Mouse (Mus musculus): ENCODE results near the gene Hist1h2ao. TPM values are rescaled to one million over a fixed set of nuclear protein-coding genes. Genes with fewer than 3 reads are reported as not detected.
"Not testable (repeated sequence)": the region's sequence is repeated elsewhere in the genome, so short reads cannot be mapped to it uniquely, and the experiment has no call there.

The Hist1h2ao gene
- polyA plus RNA-seq (2014; fragmentation: Nextera tagmentation; extraction: Ambion mirVana): not detected in 2 replicates

- DNase-seq (ENCODE audit: low spot score); H3K4me1 ChIP-seq (ENCODE audit: control insufficient read depth, insufficient read depth, low read length); H3K4me2 ChIP-seq (ENCODE audit: low read depth, low read length); H3K27me3 ChIP-seq (replicated peaks; ENCODE audit: control insufficient read depth, insufficient read depth, low read length); H3K27ac ChIP-seq (replicated peaks; ENCODE audit: low read depth, low read length); H3K9me3 ChIP-seq (ENCODE audit: control insufficient read depth, low read length); H3K9ac ChIP-seq (ENCODE audit: low read depth, low read length); H3K4me3 ChIP-seq (ENCODE audit: low read depth, low read length); H3K36me3 ChIP-seq (ENCODE audit: control insufficient read depth, insufficient read depth, low read length): not testable (repeated sequence)
- WGBS: no CpG with 5 or more reads among the region's 23 CpGs
- ATAC-seq (ENCODE audit: low read depth): peak; percentile 96
Measured at GRCm38 (mm10) chr13:21810073-21810472, at the start of gene Hist1h2ao, which contains the start of gene Hist1h2bq. Hist1h2ao (plus strand) TSS chr13:21810465. Hist1h2bq (minus strand) TSS chr13:21810197.

- no peaks in the 10 kb centered on the region for H3K9me3 ChIP-seq (ENCODE audit: control insufficient read depth, low read length)
- WGBS: 4% methylated on average over 31 of the region's 33 CpGs
Measured at GRCm38 (mm10) chr13:21778814-21779766, 31.2 kb upstream of the Hist1h2ao start.

DNA sequence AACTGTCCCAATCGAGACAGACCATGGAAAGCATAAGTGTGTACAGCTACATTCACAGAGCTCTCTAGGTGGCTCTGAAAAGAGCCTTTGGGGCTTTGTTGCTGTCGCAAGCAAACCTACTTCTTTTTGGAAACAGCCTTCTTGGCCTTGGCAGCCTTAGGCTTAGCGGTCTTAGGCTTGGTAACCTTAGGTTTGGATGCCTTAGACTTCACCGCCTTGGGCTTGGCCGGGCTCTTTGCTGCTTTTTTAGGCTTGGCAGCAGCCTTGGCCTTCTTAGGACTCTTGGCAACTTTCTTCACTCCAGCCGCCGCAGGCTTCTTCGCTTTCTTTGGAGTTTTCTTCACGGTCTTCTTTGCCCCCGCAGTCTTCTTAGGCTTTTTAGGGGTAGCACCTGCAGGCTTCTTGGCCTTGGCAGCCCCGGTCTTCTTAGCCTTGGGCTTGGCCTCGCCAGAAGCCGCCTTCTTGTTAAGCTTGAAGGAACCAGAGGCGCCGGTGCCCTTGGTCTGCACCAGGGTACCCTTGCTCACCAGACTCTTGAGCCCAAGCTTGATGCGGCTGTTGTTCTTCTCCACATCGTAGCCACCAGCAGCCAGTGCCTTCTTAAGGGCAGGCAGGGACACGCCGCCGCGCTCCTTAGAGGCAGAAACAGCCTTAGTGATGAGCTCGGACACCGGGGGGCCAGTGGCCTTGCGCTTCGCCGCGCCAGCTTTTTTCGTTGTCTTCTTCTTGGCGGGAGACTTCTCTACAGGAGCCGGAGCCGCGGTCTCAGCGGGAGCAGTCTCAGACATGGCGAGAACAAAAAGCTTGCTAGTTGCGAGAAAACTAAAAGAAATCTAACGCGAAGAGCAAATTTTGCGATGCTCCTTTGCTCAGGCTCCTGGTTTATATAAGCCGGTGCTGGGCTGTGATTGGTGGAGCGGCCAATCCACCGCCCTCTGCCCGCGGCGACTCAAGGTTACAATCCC is 30.2 kb upstream of the Hist1h2ao start, which contains the start of gene Hist1h1b:
TSS of gene Hist1h1b (minus strand) at position 859 of the 965 bp plus-strand sequence.
- Histone ChIP-seq H3K9ac (ENCODE audit: low read depth, low read length) (peak within 1 kb of the TSS; percentile 87), H3K27me3 (replicated peaks; ENCODE audit: control insufficient read depth, insufficient read depth, low read length) (no peaks in the 10 kb centered on the region), H3K4me2 (ENCODE audit: low read depth, low read length) (peak within 1 kb of the TSS; percentile 91), H3K36me3 (ENCODE audit: control insufficient read depth, insufficient read depth, low read length) (no peaks in the 10 kb centered on the region), H3K9me3 (ENCODE audit: control insufficient read depth, low read length) (no peaks in the 10 kb centered on the region), H3K4me1 (ENCODE audit: control insufficient read depth, insufficient read depth, low read length) (peaks cover 27% of the 10 kb centered on the region), H3K4me3 (ENCODE audit: low read depth, low read length) (peak within 1 kb of the TSS; percentile 58), H3K27ac (replicated peaks; ENCODE audit: low read depth, low read length) (peak within 1 kb of the TSS; percentile 97)
- peak; percentile 92 for DNase-seq (ENCODE audit: low spot score)
- under 1% methylated on average over 44 of the region's 44 CpGs for WGBS
- peak; percentile 48 for ATAC-seq (ENCODE audit: low read depth)

More at GRCm38 (mm10) chr13:21778814-21779766, 31.2 kb upstream of the Hist1h2ao start:
- Histone ChIP-seq H3K4me3 (ENCODE audit: low read depth, low read length) (peak overlapping the region; percentile 58), H3K4me2 (ENCODE audit: low read depth, low read length) (peak overlapping the region; percentile 91), H3K9ac (ENCODE audit: low read depth, low read length) (peak overlapping the region; percentile 87), H3K27me3 (replicated peaks; ENCODE audit: control insufficient read depth, insufficient read depth, low read length) (no peaks in the 10 kb centered on the region), H3K27ac (replicated peaks; ENCODE audit: low read depth, low read length) (peak overlapping the region; percentile 97), H3K4me1 (ENCODE audit: control insufficient read depth, insufficient read depth, low read length) (peaks cover 22% of the 10 kb centered on the region), H3K36me3 (ENCODE audit: control insufficient read depth, insufficient read depth, low read length) (no peaks in the 10 kb centered on the region)
- ATAC-seq (ENCODE audit: low read depth) (peak; percentile 91), DNase-seq (ENCODE audit: low spot score) (peak; percentile 98)

DNA sequence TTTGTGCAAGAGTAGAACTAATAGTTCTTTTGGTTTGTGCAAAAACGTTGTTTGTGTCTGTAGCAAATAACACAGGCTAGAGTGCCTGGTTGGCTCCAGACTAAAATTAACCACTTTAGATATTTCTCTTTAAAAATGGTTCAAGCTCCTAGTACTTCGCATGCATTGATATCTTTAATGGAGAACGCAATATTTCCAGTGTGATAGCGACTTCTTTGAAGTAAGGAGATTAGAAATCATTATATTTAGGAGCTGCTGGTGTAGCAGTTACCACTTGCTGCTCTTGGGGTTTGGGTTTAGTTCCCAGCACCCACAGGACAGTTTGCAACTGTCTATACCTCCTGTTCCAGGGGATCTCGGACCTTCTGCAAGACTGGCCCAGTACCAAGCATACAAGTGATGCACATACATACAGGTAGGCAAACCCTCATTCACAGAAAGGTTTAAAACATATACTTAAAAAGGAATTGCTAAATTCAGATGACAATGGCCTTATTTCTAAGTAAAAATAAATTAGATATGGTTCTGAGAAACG is 29.2 kb upstream of the Hist1h2ao start:
- Histone ChIP-seq H3K9ac (ENCODE audit: low read depth, low read length) (peak overlapping the region; percentile 87), H3K27ac (replicated peaks; ENCODE audit: low read depth, low read length) (peak overlapping the region; percentile 97), H3K4me2 (ENCODE audit: low read depth, low read length) (peak overlapping the region; percentile 91), H3K36me3 (ENCODE audit: control insufficient read depth, insufficient read depth, low read length) (no peaks in the 10 kb centered on the region), H3K4me3 (ENCODE audit: low read depth, low read length) (peak overlapping the region; percentile 58), H3K27me3 (replicated peaks; ENCODE audit: control insufficient read depth, insufficient read depth, low read length) (no peaks in the 10 kb centered on the region), H3K9me3 (ENCODE audit: control insufficient read depth, low read length) (no peaks in the 10 kb centered on the region), H3K4me1 (ENCODE audit: control insufficient read depth, insufficient read depth, low read length) (peaks cover 31% of the 10 kb centered on the region)
- 41% methylated on average over 6 of the region's 6 CpGs for WGBS
- no peak for ATAC-seq (ENCODE audit: low read depth)
- DNase-seq (ENCODE audit: low spot score): no peak

GRCm38 (mm10) chr13:21781639-21782038 is 28.6 kb upstream of the Hist1h2ao start:
- Histone ChIP-seq H3K27ac (replicated peaks; ENCODE audit: low read depth, low read length) (peak overlapping the region; percentile 97; the same call in 1 of the 2 replicates), H3K4me3 (ENCODE audit: low read depth, low read length) (no peak overlapping the region), H3K36me3 (ENCODE audit: control insufficient read depth, insufficient read depth, low read length) (no peaks in the 10 kb centered on the region), H3K4me2 (ENCODE audit: low read depth, low read length) (peak overlapping the region; percentile 7; the same call in 1 of the 2 replicates), H3K9ac (ENCODE audit: low read depth, low read length) (no peak overlapping the region), H3K27me3 (replicated peaks; ENCODE audit: control insufficient read depth, insufficient read depth, low read length) (no peaks in the 10 kb centered on the region), H3K4me1 (ENCODE audit: control insufficient read depth, insufficient read depth, low read length) (peaks cover 34% of the 10 kb centered on the region), H3K9me3 (ENCODE audit: control insufficient read depth, low read length) (no peaks in the 10 kb centered on the region)
- 87% methylated on average over 1 of the region's 1 CpGs for WGBS
- DNase-seq (ENCODE audit: low spot score): no peak
- no peak for ATAC-seq (ENCODE audit: low read depth)

DNA sequence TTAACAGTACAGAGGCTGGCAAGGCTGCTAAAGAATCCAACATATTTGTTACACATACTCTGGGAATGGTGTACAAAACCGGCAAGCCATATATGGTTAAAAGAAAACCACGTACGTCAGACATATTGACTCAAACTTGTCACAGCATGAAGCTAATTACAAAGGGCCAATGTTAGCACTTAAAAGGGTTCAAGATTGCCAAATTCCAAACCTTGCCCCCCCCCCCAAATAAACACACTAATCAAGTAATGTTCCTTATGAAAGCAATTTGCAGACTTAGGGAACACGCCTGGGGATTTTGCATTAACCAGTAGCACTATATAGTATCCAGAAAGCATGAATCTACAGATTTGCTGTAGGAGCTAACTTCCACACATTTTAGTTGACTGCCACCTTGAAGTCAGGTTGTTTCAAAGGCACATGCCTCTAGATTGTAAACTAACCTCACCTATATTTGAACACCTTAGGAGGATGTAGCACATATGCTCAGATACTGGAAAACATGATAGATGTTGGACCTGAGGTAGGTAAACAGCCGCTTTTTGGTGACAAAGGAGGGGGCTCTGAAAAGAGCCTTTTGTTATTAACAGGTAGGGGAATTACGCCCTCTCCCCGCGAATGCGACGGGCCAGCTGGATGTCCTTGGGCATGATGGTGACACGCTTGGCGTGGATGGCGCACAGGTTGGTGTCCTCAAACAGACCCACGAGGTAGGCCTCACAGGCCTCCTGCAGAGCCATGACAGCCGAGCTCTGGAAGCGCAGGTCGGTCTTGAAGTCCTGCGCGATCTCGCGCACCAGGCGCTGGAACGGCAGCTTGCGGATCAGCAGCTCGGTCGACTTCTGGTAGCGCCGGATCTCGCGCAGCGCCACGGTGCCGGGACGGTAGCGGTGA is 27.7 kb upstream of the Hist1h2ao start:
- ATAC-seq (ENCODE audit: low read depth); H3K36me3 ChIP-seq (ENCODE audit: control insufficient read depth, insufficient read depth, low read length); H3K9me3 ChIP-seq (ENCODE audit: control insufficient read depth, low read length); H3K27me3 ChIP-seq (replicated peaks; ENCODE audit: control insufficient read depth, insufficient read depth, low read length): not testable (repeated sequence)
- H3K4me2 ChIP-seq (ENCODE audit: low read depth, low read length): peak overlapping the region; percentile 60
- peaks cover 34% of the 10 kb centered on the region for H3K4me1 ChIP-seq (ENCODE audit: control insufficient read depth, insufficient read depth, low read length)
- DNase-seq (ENCODE audit: low spot score): peak; percentile 85
- under 1% methylated on average over 10 of the region's 35 CpGs for WGBS
- peak overlapping the region; percentile 44 for H3K4me3 ChIP-seq (ENCODE audit: low read depth, low read length)
- peak overlapping the region; percentile 90 for H3K27ac ChIP-seq (replicated peaks; ENCODE audit: low read depth, low read length)
- peak overlapping the region; percentile 71 for H3K9ac ChIP-seq (ENCODE audit: low read depth, low read length)

DNA sequence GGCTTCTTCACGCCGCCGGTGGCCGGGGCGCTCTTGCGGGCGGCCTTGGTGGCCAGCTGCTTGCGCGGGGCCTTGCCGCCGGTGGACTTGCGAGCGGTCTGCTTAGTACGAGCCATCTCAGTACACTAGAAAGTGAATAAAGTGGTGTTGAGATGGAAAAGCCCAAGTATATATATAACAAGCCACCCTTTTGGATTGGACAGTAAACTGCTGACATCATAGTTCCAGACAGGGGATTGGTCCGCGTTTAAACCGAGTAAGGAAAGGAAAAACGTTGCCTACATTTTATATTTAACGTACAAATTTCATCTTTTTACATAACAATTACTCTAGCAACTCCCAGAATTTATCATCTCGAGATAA is 27.0 kb upstream of the Hist1h2ao start, which contains the start of gene Hist1h3i:
TSS of gene Hist1h3i (minus strand) at position 116 of the 363 bp plus-strand sequence.
- peak within 1 kb of the TSS; percentile 44 for H3K4me3 ChIP-seq (ENCODE audit: low read depth, low read length)
- WGBS: under 1% methylated on average over 13 of the region's 20 CpGs
- H3K36me3 ChIP-seq (ENCODE audit: control insufficient read depth, insufficient read depth, low read length): no peaks in the 10 kb centered on the region
- H3K27me3 ChIP-seq (replicated peaks; ENCODE audit: control insufficient read depth, insufficient read depth, low read length): no peaks in the 10 kb centered on the region
- peak within 1 kb of the TSS; percentile 90 for H3K27ac ChIP-seq (replicated peaks; ENCODE audit: low read depth, low read length)
- DNase-seq (ENCODE audit: low spot score) (peak; percentile 97), ATAC-seq (ENCODE audit: low read depth) (peak; percentile 70)
- peaks cover 34% of the 10 kb centered on the region for H3K4me1 ChIP-seq (ENCODE audit: control insufficient read depth, insufficient read depth, low read length)
- H3K4me2 ChIP-seq (ENCODE audit: low read depth, low read length): peak within 1 kb of the TSS; percentile 60
- no peaks in the 10 kb centered on the region for H3K9me3 ChIP-seq (ENCODE audit: control insufficient read depth, low read length)
- H3K9ac ChIP-seq (ENCODE audit: low read depth, low read length): peak within 1 kb of the TSS; percentile 71
